11 mouse cellular contexts compared by ENCODE assay signal in genomic region chr17:26529791-26530241, GRCm38 (mm10). TPM values are rescaled to one million over a fixed set of nuclear protein-coding genes. Genes with fewer than 3 reads are reported as not detected.
DNase-seq lines count a peak whose midpoint lies in the region; ATAC-seq and TF ChIP-seq lines count a peak whose summit lies in the region.
"Had no signal": no experiment of that assay in that cellular context is flagged by ENCODE, and none has a peak within 500 bp of the region (broad histone marks: within the 10 kb centered on the region; RNA-seq: fewer than 3 reads in every experiment).

No protein-coding gene starts in this region.

- no peak overlapping the region for H3K4me2 ChIP-seq in lung, postnatal 0 days (replicated peaks; ENCODE audit: low read depth, low read length)
- H3K4me2 ChIP-seq in heart, embryonic 12.5 days, result no peak overlapping the region
- H3K4me2 ChIP-seq: midbrain, embryonic 12.5 days had no signal

- H3K36me3 ChIP-seq in lung, postnatal 0 days (ENCODE audit: insufficient read depth, low read length), result no peaks in the 10 kb centered on the region
- no peaks in the 10 kb centered on the region for H3K36me3 ChIP-seq in heart, embryonic 12.5 days
- H3K36me3 ChIP-seq: midbrain, embryonic 12.5 days had no signal

- no peak overlapping the region for H3K4me3 ChIP-seq in lung, postnatal 0 days (ENCODE audit: low read depth, low read length)
- no peak overlapping the region for H3K4me3 ChIP-seq in brown adipose tissue, adult 24 weeks (ENCODE audit: insufficient read depth, low read depth, low read length)
- no peak overlapping the region for H3K4me3 ChIP-seq in heart, embryonic 12.5 days
- H3K4me3 ChIP-seq: midbrain, embryonic 12.5 days had no signal

- H3K9me3 ChIP-seq in lung, postnatal 0 days (ENCODE audit: low read length), result no peaks in the 10 kb centered on the region
- no peaks in the 10 kb centered on the region for H3K9me3 ChIP-seq in heart, embryonic 12.5 days (replicated peaks)
- H3K9me3 ChIP-seq: midbrain, embryonic 12.5 days had no signal

- no peak overlapping the region for H3K9ac ChIP-seq in lung, postnatal 0 days (replicated peaks; ENCODE audit: low read depth)
- H3K9ac ChIP-seq in heart, embryonic 12.5 days, result no peak overlapping the region
- H3K9ac ChIP-seq: midbrain, embryonic 12.5 days had no signal

- no peak for DNase-seq in lung, postnatal 0 days (ENCODE audit: low spot score)
- no peak for DNase-seq in lung, postnatal 4 days
- peak; percentile 75 for DNase-seq in skeletal muscle tissue, adult 2 months (ENCODE audit: low read depth, low spot score)
- DNase-seq in cerebellum, postnatal 36 days, result no peak
- DNase-seq in layer of hippocampus, adult 9-11 months, result no peak
- DNase-seq in ovary, postnatal 36 days (ENCODE audit: low spot score), result no peak
- DNase-seq: thymus, postnatal 25 days had no signal

- no peak for TF ChIP-seq CTCF in lung, postnatal 0 days (IDR thresholded peaks at IDR 0.05)

- TF ChIP-seq EP300 in lung, postnatal 0 days (IDR thresholded peaks at IDR 0.05), result no peak

- no peak for ATAC-seq in lung, postnatal 0 days
- no peak for ATAC-seq in heart, embryonic 12.5 days (ENCODE audit: insufficient number of reproducible peaks, low FRiP score)

- 68% methylated on average over 5 of the region's 5 CpGs for whole genome bisulfite sequencing in lung, postnatal 0 days
- WGBS in heart, embryonic 12.5 days, result 73% methylated on average over 5 of the region's 5 CpGs

- H3K27me3 ChIP-seq in lung, postnatal 0 days (replicated peaks; ENCODE audit: insufficient read depth, low read length), result no peaks in the 10 kb centered on the region
- H3K27me3 ChIP-seq in heart, embryonic 12.5 days (replicated peaks), result no peaks in the 10 kb centered on the region
- H3K27me3 ChIP-seq: midbrain, embryonic 12.5 days had no signal

- H3K27ac ChIP-seq in lung, postnatal 0 days (ENCODE audit: low read length), result peak overlapping the region; percentile 72
- peak overlapping the region; percentile 86 for H3K27ac ChIP-seq in brown adipose tissue, adult 24 weeks (replicated peaks; ENCODE audit: low read depth, low read length)
- H3K27ac ChIP-seq in heart, embryonic 12.5 days (ENCODE audit: poor library complexity, severe bottlenecking), result peak overlapping the region; percentile 89
- H3K27ac ChIP-seq: kidney, postnatal 0 days; midbrain, embryonic 12.5 days had no signal

- H3K4me1 ChIP-seq in lung, postnatal 0 days (ENCODE audit: insufficient read depth, low read depth, low read length), result 0 out of 2 replicates have a peak, but pooled peaks cover 7% of the 10 kb centered on the region
- peaks cover 28% of the 10 kb centered on the region for H3K4me1 ChIP-seq in brown adipose tissue, adult 24 weeks (ENCODE audit: control insufficient read depth, insufficient read depth, insufficient read length, low read length)
- H3K4me1 ChIP-seq in heart, embryonic 12.5 days (replicated peaks), result peaks cover 42% of the 10 kb centered on the region
- H3K4me1 ChIP-seq: midbrain, embryonic 12.5 days had no signal

RNA-seq across cellular contexts. Expression of gene Ergic1, which starts 31.5 kb away (rescaled TPM):
- 47.9 and 50.6 TPM in 2 replicates for polyA plus RNA-seq in lung, postnatal 0 days (2015; fragmentation: Nextera tagmentation; extraction: Ambion mirVana)
- polyA plus RNA-seq in brown adipose tissue, adult 24 weeks (2012; ENCODE audit: insufficient read depth, insufficient read length, missing spikeins), result 124 and 179 TPM in 2 replicates
- polyA plus RNA-seq in heart, embryonic 12.5 days (2016; fragmentation: Nextera tagmentation; extraction: Ambion mirVana), result 115 and 121 TPM in 2 replicates

RNA-seq across cellular contexts. Expression of gene Dusp1, which starts 32.1 kb away (rescaled TPM):
- polyA plus RNA-seq in lung, postnatal 0 days (2015; fragmentation: Nextera tagmentation; extraction: Ambion mirVana), result 68.4 and 79.3 TPM in 2 replicates
- polyA plus RNA-seq in brown adipose tissue, adult 24 weeks (2012; ENCODE audit: insufficient read depth, insufficient read length, missing spikeins), result 44.4 and 326 TPM in 2 replicates
- 36.2 and 38.7 TPM in 2 replicates for polyA plus RNA-seq in heart, embryonic 12.5 days (2016; fragmentation: Nextera tagmentation; extraction: Ambion mirVana)
